Mouse (Mus musculus) megakaryocyte, adult 5-6 weeks (primary cell): Measurements from ENCODE around the gene Ube4a. TPM values are rescaled to one million over a fixed set of nuclear protein-coding genes. Genes with fewer than 3 reads are reported as not detected.

ENCODE experiments used
- ATAC-seq: 2 replicates; pipeline ENCODE4 v1.8.0; 2016; ENCODE audit warnings: mild to moderate bottlenecking, inconsistent platforms; ENCODE audit not compliant: poor library complexity, severe bottlenecking
- total RNA-seq, 2 experiments: library from RNA; stranded (forward) in 1 of 2; stranded (reverse) in 1 of 2; fragments of 153-499, 151-499 nt in 1 of 2; fragments of 221-1000, 200-1000 nt in 1 of 2; gene quantifications; 2 replicates each; pipeline versions ENCODE4 v1.2.3 to v1.2.4; 2015 to 2017

The Ube4a gene
- total RNA-seq, 2 experiments from 2014 or later, result 30.3 to 43.0 TPM

- ATAC-seq, result no peak; the same call in 1 of the 2 replicates
These were observed 59.8 kb downstream of the Ube4a start for GRCm38 (mm10) chr9:44905620-44906019.

- ATAC-seq, result no peak
These were observed 60.4 kb downstream of the Ube4a start for GRCm38 (mm10) chr9:44904964-44905363.

GRCm38 (mm10) chr9:44903856-44904255 lies 61.5 kb downstream of the Ube4a start:
- no peak for ATAC-seq

GRCm38 (mm10) chr9:44900402-44900801 lies 65.0 kb downstream of the Ube4a start:
- ATAC-seq, result no peak

GRCm38 (mm10) chr9:44899716-44900115 lies 65.7 kb downstream of the Ube4a start:
- ATAC-seq, result no peak

- no peak for ATAC-seq
These were observed 68.4 kb downstream of the Ube4a start for GRCm38 (mm10) chr9:44897024-44897423.

GRCm38 (mm10) chr9:44892664-44893063 lies 72.7 kb downstream of the Ube4a start:
- no peak for ATAC-seq

- ATAC-seq, result no peak
These were observed 74.2 kb downstream of the Ube4a start for GRCm38 (mm10) chr9:44891210-44891609.

GRCm38 (mm10) chr9:44890122-44890521 lies 75.3 kb downstream of the Ube4a start:
- no peak for ATAC-seq

- no peak for ATAC-seq
These were observed 77.2 kb downstream of the Ube4a start for GRCm38 (mm10) chr9:44888114-44888624.

- ATAC-seq, result no peak
These were observed 82.3 kb downstream of the Ube4a start for GRCm38 (mm10) chr9:44882981-44883569.

- ATAC-seq, result peak; percentile 38
These were observed 82.9 kb downstream of the Ube4a start for GRCm38 (mm10) chr9:44882436-44882980.

- ATAC-seq, result peak; percentile 38
These were observed 83.4 kb downstream of the Ube4a start for GRCm38 (mm10) chr9:44881941-44882435.

- ATAC-seq, result peak; percentile 92
These were observed 84.1 kb downstream of the Ube4a start, which contains the start of gene Kmt2a for GRCm38 (mm10) chr9:44881221-44881871. Kmt2a (minus strand) TSS chr9:44881296.

- no peak for ATAC-seq
These were observed 84.9 kb downstream of the Ube4a start for GRCm38 (mm10) chr9:44880309-44881081.

GRCm38 (mm10) chr9:44879694-44880271 lies 85.6 kb downstream of the Ube4a start:
- no peak for ATAC-seq

GRCm38 (mm10) chr9:44878776-44879500 lies 86.5 kb downstream of the Ube4a start:
- no peak for ATAC-seq

- ATAC-seq, result no peak
These were observed 87.7 kb downstream of the Ube4a start for GRCm38 (mm10) chr9:44877686-44878085.

- no peak for ATAC-seq
These were observed 89.9 kb downstream of the Ube4a start for GRCm38 (mm10) chr9:44875476-44875875.

- ATAC-seq, result no peak
These were observed 91.2 kb downstream of the Ube4a start for GRCm38 (mm10) chr9:44874198-44874597.
